Mouse (Mus musculus): ENCODE data around the gene Chic2.
A peak's percentile ranks its signal among the peaks of the same experiment; 100 is the strongest.

Chic2 gene

GRCm38 (mm10) chr5:75067125-75067756, 22.7 kb upstream of the Chic2 start:
- DNase-seq (ENCODE audit: low spot score in 2 of 2) = peak in 1 of 2 experiments; percentile 55

DNA sequence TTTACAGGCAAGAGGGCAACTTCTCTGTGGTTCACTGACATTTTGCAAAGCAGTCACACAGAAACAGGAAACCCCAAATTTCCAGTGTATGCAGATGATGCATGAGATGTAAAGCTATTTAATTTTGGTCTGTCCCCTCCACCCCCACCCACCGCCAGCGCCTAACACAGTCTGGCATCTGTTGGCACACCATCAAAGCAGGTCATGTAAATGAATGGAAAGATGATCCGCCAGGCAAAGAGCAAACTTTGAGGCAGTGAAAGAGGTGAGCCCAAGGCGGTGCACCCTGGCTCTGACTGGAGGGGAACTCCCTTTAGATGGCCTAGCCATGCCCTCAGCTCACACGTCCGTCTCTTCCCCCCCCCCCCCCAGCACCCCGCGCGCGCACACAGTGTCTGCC, 22.1 kb upstream of the Chic2 start:
- no peak for DNase-seq (ENCODE audit: low spot score in 2 of 2)

DNA sequence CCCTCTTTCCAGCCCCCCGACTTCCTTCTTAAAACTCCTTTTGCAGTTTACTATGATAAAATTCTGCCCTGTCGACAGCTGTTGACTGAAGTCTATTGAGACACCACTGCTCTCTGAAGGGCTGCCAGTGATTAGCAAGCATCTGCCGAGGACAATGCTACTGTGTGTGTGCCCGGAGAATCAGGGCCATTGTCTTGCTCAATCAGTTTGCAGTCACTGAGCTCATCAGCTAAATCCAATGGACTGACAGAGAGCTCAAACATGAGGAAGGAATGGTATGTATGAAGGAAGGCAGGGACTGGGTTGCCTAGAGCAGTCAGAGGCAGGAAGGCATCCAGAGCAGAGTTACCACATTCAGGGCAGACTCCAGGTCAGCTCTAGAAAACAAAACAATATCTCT, 18.6 kb upstream of the Chic2 start:
- no peak for DNase-seq (ENCODE audit: low spot score in 2 of 2)

GRCm38 (mm10) chr5:75051109-75051508, 6.5 kb upstream of the Chic2 start:
- no peak for DNase-seq (ENCODE audit: low spot score in 2 of 2)

DNA sequence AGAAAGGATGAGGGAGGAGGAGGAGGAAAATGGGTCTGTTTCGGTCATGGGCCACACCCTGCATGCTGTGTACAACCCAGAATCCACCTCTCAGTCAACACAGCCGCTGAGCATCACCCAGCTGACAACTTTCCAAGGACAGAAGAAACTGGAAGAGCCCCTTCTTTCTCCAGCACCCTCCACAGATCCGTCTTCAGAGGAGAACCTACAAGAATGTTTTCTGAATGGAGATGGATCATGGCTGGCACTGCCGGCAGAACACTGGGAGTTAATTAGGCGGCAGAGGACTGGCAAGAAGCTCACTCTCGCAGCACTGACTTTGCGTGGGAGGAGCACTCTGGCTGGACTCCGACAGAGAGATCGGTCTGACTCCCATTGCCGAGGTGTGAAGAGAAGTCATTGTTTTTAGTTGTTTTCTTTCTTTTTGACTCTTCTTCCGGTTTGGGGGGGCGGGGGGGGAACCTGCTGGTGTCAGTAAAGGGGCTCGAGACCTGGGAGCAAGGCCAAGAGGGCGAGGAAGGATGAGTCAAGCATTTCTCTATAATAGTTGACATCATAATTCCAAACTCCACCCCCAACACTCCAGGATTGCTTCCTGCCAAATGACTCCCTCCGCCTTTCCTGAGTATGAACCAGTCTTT, 2.2 kb upstream of the Chic2 start:
- peak; percentile 50 to 69 for DNase-seq (ENCODE audit: low spot score in 2 of 2)

- no peak for DNase-seq (ENCODE audit: low spot score in 2 of 2)
Observed at GRCm38 (mm10) chr5:75045371-75045770, 797 bp upstream of the Chic2 start.

GRCm38 (mm10) chr5:75043621-75044301, 813 bp downstream of the Chic2 start:
- no peak for DNase-seq (ENCODE audit: low spot score in 2 of 2)

GRCm38 (mm10) chr5:75043011-75043445, 1.5 kb downstream of the Chic2 start:
- DNase-seq (ENCODE audit: low spot score in 2 of 2) = no peak

- no peak for DNase-seq (ENCODE audit: low spot score in 2 of 2)
Observed at GRCm38 (mm10) chr5:75039307-75039706, 5.3 kb downstream of the Chic2 start.

- DNase-seq (ENCODE audit: low spot score in 2 of 2) = no peak
Observed at GRCm38 (mm10) chr5:75035475-75035874, 9.1 kb downstream of the Chic2 start.

DNA sequence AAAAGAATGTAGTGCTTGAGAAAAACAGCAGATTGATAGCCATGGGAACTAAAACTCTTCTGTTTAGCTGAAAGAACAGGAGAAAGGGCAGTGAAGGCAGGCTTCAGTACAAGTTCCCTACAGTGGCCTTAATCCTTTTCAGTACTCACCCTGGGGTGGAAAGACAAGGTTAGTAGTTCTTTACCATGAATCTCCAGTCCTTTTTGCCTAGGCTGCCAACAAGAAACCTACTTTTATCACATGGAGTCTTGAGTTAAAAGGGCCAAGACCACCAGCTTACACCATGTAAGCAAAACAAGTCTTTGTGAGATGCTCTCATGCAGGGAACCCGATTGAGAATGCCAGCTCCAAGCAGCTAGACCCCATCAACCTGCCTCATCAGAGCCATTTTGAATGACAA, 29.8 kb downstream of the Chic2 start:
- DNase-seq (ENCODE audit: low spot score in 2 of 2) = no peak

- no peak for DNase-seq (ENCODE audit: low spot score in 2 of 2)
Observed at GRCm38 (mm10) chr5:75012771-75013421, 31.7 kb downstream of the Chic2 start.

GRCm38 (mm10) chr5:75011985-75012738, 32.4 kb downstream of the Chic2 start:
- DNase-seq (ENCODE audit: low spot score in 2 of 2) = no peak

DNA sequence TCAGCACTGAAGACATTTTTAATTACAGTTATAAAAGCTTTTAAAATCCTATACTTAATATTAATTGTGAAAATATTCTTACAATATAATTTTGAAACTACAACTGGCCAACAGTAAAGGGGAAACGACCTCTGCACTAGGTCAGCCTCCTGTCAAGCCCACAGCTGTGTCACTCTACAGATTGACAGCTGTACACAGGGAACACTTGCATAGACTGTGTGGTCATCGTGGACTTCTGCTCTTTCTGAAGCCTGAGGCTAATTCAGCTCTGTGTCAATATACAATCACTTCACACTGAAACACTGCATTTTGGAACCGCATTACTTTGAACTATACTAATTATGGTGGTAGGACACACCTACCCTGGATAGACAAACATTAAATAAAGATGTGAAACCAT, 39.8 kb downstream of the Chic2 start:
- DNase-seq (ENCODE audit: low spot score in 2 of 2) = no peak

- no peak for DNase-seq (ENCODE audit: low spot score in 2 of 2)
Observed at GRCm38 (mm10) chr5:75002109-75002508, 42.5 kb downstream of the Chic2 start.

DNA sequence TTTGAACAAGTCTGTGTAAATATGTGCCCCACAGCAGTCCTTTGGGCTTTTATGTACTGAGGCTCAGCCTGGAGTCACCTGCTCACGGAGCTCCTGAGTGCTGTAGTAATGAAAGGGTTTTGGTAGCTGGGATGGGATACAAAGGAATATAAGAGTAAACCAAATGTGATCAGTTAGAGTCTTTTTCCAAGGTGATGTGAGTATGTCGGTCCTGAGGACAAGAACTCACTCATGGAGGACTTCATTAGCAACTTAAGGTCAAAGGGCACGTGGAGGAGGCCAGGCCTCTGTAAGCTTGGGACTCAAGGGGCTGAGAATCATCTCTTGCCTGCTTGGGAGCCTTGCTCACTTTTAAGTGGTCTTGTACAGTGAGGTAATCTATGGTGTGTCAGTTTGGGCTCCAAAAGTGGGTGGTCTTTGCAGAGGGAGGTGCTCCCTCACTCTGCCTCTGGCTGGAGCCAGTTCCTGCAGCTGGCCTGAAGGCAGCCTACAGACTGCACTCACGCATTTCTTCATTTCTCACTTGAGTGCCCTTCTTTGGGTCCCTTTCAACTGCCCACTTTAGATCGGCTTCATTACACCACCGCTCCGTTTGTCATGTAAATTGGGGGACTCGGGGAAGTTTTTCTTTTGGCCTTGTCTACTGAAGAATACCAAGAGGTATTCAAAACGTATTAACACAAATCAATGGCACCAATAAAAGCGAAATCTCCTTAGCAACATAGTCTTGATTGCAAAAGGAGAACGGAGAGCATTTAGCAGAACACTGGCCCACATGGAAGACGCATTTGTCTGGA, 45.7 kb downstream of the Chic2 start:
- DNase-seq (ENCODE audit: low spot score in 2 of 2) = peak in 1 of 2 experiments; percentile 32

DNA sequence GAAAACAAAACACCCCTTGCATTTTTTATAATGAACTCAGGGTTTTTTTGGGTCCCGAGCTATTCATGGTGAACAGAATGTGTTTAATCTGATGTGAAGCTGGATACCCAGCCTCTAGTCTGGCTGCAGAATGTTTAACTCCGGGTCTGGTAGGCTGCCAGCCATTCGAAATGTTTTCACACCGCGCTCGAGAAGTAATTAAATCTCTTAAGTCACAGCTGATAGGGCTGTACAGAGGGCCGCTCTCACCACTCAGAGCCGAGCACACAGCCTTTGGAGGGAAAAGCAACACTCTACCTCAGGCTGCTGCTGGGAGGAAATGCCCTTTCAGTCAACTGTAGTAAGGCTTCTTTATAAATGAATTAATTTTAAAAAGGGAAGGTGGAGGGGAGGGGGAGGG, 49.6 kb downstream of the Chic2 start:
- DNase-seq (ENCODE audit: low spot score in 2 of 2) = peak in 1 of 2 experiments; percentile 43

DNA sequence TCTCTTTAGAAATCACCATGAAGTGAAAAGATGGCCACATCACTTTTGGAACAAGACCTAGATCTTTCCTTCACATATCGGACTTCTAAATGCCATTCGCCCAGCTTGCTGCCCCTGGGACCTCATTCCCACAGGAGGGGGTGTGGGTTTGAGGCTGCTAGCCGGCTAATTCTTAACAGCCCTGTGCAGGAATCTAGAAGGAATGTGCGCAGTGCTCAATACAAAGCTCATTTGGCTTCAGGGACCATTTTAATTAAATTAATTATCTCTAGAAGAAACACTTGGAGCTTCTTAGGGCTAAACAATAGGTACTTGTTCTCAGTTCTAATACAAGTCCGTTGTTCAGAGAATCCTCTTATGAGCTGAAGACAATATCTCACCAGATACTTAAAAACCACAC, 60.5 kb downstream of the Chic2 start:
- no peak for DNase-seq (ENCODE audit: low spot score in 2 of 2)

DNA sequence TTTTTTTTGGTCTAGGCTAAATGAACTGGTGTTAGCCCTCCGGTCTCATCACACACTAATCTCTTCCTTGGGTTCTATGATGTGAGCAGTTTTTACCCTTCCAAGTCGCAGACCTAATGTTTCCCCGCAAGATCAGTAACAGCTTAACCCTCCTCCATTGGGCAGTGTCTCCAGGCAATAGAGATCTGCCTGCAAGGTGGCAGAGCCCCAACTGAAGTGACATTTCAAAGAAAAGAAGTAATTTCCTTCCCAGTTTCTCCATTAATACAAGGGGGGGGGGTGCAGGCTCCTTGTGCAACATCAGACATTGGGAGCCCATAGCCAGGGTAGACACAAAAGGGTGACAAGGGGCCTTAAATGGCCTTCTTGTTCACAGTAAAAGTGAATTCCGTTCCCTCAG, 64.0 kb downstream of the Chic2 start:
- no peak for DNase-seq (ENCODE audit: low spot score in 2 of 2)

DNA sequence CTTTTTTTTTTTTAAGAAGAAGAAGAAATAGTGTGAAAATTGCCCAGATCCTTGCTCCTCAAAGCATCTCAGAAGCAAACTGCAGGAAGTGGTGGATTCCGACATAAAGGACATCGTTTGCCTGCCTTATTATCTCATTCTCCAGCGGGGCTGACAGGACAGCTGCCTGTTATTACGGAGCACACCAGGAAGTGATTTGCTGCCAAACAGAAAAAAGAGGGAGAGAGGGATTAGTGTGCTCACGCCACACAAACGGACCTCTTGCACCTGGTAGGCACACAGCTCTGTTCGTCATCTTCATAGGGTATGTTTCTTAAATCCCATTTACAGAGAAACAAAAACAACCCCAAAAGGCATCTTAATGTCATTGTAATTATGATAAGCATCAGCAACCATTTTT, 64.4 kb downstream of the Chic2 start:
- DNase-seq (ENCODE audit: low spot score in 2 of 2) = no peak

- no peak for DNase-seq (ENCODE audit: low spot score in 2 of 2)
Observed at GRCm38 (mm10) chr5:74979586-74979985, 65.0 kb downstream of the Chic2 start.

Data from urinary bladder, postnatal 4 days (tissue).